Mouse (Mus musculus) hindbrain, embryonic 14.5 days (tissue): ENCODE data around the gene Trim50. TPM values are rescaled to one million over a fixed set of nuclear protein-coding genes. Genes with fewer than 3 reads are reported as not detected.
A peak's percentile ranks its signal among the peaks of the same experiment; 100 is the strongest.
"Not testable (repeated sequence)": the region's sequence is repeated elsewhere in the genome, so short reads cannot be mapped to it uniquely, and the experiment has no call there.

Source experiments
- ATAC-seq: fragments of 200-750 bp; cut with Nextera tagmentation; 2 replicates; pipeline ENCODE4 v1.8.0; 2017; ENCODE audit warnings: moderate number of reproducible peaks, mild to moderate bottlenecking, moderate TSS enrichment, moderate library complexity; ENCODE audit not compliant: low FRiP score
- DNase-seq: peaks from one replicate; pipeline ENCODE4 v3.0.0-alpha.2; 2015; ENCODE audit warnings: low spot score
- H3K27ac ChIP-seq: fragments of 300-500 bp; sonication (generic); 2 replicates; pipeline ENCODE4 v1.5.1; 2014; ENCODE audit warnings: mild to moderate bottlenecking, moderate library complexity
- H3K27me3 ChIP-seq: fragments of 300-500 bp; sonication (generic); 2 replicates; pipeline ENCODE4 v1.6.1; 2014; ENCODE audit warnings: mild to moderate bottlenecking, low read length, mixed read lengths; ENCODE audit not compliant: control insufficient read depth, insufficient read depth
- H3K36me3 ChIP-seq: fragments of 300-500 bp; sonication (generic); replicated peaks from 2 replicates; pipeline ENCODE4 v1.6.1; 2014; ENCODE audit not compliant: control insufficient read depth, insufficient read depth
- H3K4me1 ChIP-seq: fragments of 300-500 bp; sonication (generic); replicated peaks from 2 replicates; pipeline ENCODE4 v1.6.1; 2014; ENCODE audit warnings: antibody characterized with exemption, low read length, mixed read lengths; ENCODE audit not compliant: control insufficient read depth, insufficient read depth
- H3K4me2 ChIP-seq: fragments of 300-500 bp; sonication (generic); replicated peaks from 2 replicates; pipeline ENCODE4 v1.6.1; 2014; ENCODE audit warnings: mild to moderate bottlenecking, moderate library complexity
- H3K4me3 ChIP-seq: fragments of 300-500 bp; sonication (generic); replicated peaks from 2 replicates; pipeline ENCODE4 v1.5.1; 2014; ENCODE audit warnings: mild to moderate bottlenecking, low read length
- H3K9ac ChIP-seq: fragments of 300-500 bp; sonication (generic); 2 replicates; pipeline ENCODE4 v1.6.1; 2014
- H3K9me3 ChIP-seq: fragments of 300-500 bp; sonication (generic); 2 replicates; pipeline ENCODE4 v1.6.1; 2016; ENCODE audit warnings: low read length; ENCODE audit not compliant: control insufficient read depth
- WGBS: fragments of 180-500 bp; shearing (Covaris S2); extraction: QIAGEN DNeasy Blood & Tissue Kit; methylation state at CpG from one replicate; pipeline ENCODE4 v1.1.7; 2014; 5-methylcytosine and 5-hydroxymethylcytosine counted together
- polyA plus RNA-seq: library from polyadenylated mRNA; unstranded; fragments of >200 nt; fragmentation: Nextera tagmentation; extraction: Ambion mirVana; gene quantifications from 2 replicates; pipeline ENCODE4 v1.2.1, GENCODE M21; 2014

Gene Trim50
- polyA plus RNA-seq, 1 experiment from 2014 or later: not detected

DNA sequence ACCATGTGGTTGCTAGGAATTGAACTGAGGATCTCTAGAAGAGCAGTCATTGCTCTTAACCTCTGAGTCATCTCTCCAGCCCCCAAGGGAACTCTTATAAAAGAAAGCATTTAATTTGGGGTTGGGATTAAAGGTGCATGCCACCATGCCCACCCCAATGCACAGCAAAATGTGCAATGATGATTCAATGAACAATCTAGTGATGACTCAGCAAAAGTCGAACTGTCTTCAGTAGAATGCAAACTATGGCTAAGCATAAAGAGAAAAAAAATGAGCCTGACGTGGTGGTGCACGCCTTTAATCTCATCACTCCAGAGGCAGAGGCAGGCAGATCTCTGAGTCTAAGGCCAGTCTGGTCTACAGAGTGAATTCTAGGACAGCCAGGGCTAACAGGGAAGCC is 9.5 kb downstream of the Trim50 start:
- Histone ChIP-seq H3K27me3 (no peaks in the 10 kb centered on the region), H3K4me2 (no peak overlapping the region), H3K27ac (no peak overlapping the region), H3K9ac (no peak overlapping the region), H3K9me3 (no peaks in the 10 kb centered on the region), H3K36me3 (no peaks in the 10 kb centered on the region), H3K4me3 (no peak overlapping the region), H3K4me1 (no peaks in the 10 kb centered on the region)
- no peak for ATAC-seq
- 90% methylated on average over 3 of the region's 3 CpGs for WGBS
- DNase-seq: no peak

DNA sequence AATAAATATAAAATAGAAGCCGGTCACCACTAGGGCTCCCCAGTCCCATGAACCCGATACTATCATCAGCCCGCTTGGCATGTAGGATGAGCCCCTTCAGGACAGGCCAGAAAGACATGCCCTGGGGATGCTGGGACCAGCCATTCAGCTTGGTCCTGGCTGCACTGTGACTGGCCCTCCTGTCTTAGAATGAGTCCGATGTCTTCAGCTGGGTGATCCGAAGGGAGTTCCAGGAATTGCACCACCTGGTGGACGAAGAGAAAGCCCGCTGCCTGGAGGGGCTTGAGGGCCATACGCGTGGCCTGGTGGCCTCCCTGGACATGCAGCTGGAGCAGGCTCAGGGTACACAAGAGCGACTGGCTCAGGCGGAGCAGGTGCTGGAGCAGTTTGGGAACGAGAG is 10.4 kb downstream of the Trim50 start:
- H3K36me3 ChIP-seq: no peaks in the 10 kb centered on the region
- no peak overlapping the region for H3K27ac ChIP-seq
- no peak overlapping the region for H3K4me2 ChIP-seq
- no peaks in the 10 kb centered on the region for H3K4me1 ChIP-seq
- H3K9me3 ChIP-seq: no peaks in the 10 kb centered on the region
- H3K27me3 ChIP-seq: no peaks in the 10 kb centered on the region
- H3K9ac ChIP-seq: no peak overlapping the region
- no peak overlapping the region for H3K4me3 ChIP-seq
- ATAC-seq (0 out of 2 replicates have a peak, but pooled peaks have one; percentile 27), DNase-seq (peak; percentile 30)
- WGBS: 28% methylated on average over 12 of the region's 12 CpGs

DNA sequence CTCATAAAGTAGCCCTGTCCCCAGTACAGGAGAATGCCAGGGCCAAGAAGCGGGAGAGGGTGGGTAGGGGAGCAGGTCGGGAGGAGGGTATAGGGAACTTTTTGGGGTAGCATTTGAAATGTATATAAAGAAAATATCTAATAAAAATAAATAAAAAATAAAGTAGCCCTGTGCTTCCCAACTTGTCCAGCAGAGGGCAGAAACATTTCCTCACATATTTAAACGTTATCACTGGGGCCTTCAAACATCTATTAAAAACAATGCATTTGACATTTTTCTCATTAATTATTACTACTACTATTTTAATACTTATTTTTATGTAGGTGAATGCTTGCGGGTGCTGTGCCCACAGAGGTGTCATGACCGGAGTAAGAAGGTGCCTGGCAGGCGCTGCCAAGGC is 14.7 kb downstream of the Trim50 start:
- H3K27ac ChIP-seq: no peak overlapping the region
- H3K36me3 ChIP-seq: peaks cover 16% of the 10 kb centered on the region
- ATAC-seq: no peak
- no peak overlapping the region for H3K9ac ChIP-seq
- H3K4me3 ChIP-seq: no peak overlapping the region
- H3K4me1 ChIP-seq: peaks cover 13% of the 10 kb centered on the region
- peak; percentile 64 for DNase-seq
- no peaks in the 10 kb centered on the region for H3K9me3 ChIP-seq
- no peak overlapping the region for H3K4me2 ChIP-seq
- WGBS: 55% methylated on average over 6 of the region's 6 CpGs
- no peaks in the 10 kb centered on the region for H3K27me3 ChIP-seq

DNA sequence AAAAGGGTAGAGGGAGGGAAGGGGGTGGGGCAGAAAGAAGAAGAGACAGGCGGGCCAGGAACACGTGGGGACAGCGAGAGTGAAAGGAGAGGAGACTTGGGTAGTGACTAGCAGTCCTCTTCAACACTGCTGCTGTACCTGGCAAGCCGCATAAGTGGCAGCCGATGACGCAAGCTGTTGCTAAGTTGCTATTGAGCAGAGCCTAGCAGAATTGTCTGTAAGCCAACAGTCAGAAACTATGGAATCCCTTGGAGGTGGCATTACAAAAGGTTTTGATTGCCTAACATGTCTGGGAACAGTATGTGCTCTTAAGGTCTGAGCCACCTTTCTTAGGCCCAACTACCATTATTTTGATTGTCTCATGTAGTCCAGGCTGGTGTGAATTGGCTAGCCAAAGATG is 15.2 kb downstream of the Trim50 start:
- Histone ChIP-seq H3K27ac (no peak overlapping the region), H3K36me3 (peaks cover 20% of the 10 kb centered on the region), H3K4me2 (no peak overlapping the region), H3K9me3 (no peaks in the 10 kb centered on the region), H3K27me3 (no peaks in the 10 kb centered on the region), H3K9ac (no peak overlapping the region), H3K4me3 (no peak overlapping the region), H3K4me1 (peaks cover 13% of the 10 kb centered on the region)
- DNase-seq (no peak), ATAC-seq (no peak)
- WGBS: 83% methylated on average over 6 of the region's 6 CpGs

DNA sequence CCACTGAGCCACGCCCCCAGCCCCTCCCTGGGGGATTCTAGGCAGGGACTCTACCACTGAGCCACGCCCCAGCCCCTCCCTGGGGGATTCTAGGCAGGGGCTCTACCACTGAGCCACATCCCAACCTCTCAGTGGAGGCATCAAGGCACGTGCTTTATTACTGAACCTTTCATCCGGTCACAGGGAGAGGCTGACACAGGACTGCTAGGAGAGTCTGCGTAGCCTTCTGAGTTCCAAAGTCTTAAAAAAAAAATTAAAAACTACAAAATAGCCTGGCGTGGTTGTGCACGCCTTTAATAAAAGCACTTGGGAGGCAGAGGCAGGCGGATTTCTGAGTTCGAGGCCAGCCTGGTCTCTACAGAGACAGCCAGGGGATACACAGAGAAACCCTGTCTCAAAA is 16.1 kb downstream of the Trim50 start:
- peak overlapping the region; percentile 96 for H3K4me3 ChIP-seq
- H3K9me3 ChIP-seq, DNase-seq, H3K27me3 ChIP-seq: not testable (repeated sequence)
- peak overlapping the region; percentile 79 for H3K4me2 ChIP-seq
- peak overlapping the region; percentile 91 for H3K9ac ChIP-seq
- H3K4me1 ChIP-seq: peaks cover 13% of the 10 kb centered on the region
- H3K36me3 ChIP-seq: peaks cover 29% of the 10 kb centered on the region
- whole genome bisulfite sequencing: 58% methylated on average over 9 of the region's 9 CpGs
- 0 out of 2 replicates have a peak, but pooled peaks have one; percentile 35 for ATAC-seq
- peak overlapping the region; percentile 83 for H3K27ac ChIP-seq

DNA sequence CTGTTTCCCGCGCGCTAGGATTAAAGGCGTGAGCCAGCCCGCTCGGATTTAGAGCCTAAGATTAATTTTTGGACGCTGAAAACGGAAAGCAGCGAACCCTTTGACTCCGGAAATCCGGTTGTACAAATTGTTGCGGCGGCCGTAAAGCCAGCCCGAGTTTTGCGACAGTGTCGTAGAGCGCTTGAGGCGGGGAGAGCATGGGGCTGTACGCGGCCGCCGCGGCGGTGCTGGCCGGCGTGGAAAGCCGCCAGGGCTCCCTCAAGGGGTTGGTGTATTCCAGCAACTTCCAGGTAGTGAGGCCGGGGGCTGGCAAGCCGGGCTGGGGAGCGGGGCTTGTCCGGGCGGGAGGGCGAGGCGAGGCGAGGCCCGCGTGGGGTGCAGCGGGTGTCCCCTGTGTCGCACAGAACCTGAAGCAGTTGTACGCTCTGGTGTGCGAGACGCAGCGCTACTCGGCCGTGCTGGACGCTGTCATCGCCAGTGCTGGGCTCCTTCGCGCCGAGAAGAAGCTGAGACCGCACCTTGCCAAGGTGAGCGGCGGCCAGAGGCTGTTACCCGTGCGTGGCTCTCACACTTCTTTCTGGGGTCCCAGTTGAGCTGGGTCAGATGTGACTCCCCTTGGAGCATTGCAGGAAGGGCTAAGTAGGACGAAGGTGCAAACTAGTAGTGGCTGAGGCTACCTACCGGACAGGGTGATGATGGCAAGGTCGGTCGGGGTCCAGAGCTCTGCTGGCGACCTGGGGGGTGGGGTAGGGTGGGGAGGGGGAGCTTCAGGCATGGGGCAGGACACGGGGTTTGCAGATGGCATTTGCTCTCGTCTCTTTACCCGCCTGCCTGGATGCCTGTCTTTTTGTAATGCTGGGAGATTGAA is 16.9 kb downstream of the Trim50 start, which contains the start of gene Nsun5:
TSS of gene Nsun5 (plus strand) at position 167 of the 868 bp plus-strand sequence.
- H3K9me3 ChIP-seq: no peaks in the 10 kb centered on the region
- ATAC-seq (peak; percentile 78), DNase-seq (peak; percentile 100)
- no peaks in the 10 kb centered on the region for H3K27me3 ChIP-seq
- peak within 1 kb of the TSS; percentile 91 for H3K9ac ChIP-seq
- H3K27ac ChIP-seq: peak within 1 kb of the TSS; percentile 83
- H3K4me1 ChIP-seq: peaks cover 13% of the 10 kb centered on the region
- peak within 1 kb of the TSS; percentile 96 for H3K4me3 ChIP-seq
- under 1% methylated on average over 64 of the region's 64 CpGs for WGBS
- H3K4me2 ChIP-seq: peak within 1 kb of the TSS; percentile 79
- peaks cover 37% of the 10 kb centered on the region for H3K36me3 ChIP-seq

DNA sequence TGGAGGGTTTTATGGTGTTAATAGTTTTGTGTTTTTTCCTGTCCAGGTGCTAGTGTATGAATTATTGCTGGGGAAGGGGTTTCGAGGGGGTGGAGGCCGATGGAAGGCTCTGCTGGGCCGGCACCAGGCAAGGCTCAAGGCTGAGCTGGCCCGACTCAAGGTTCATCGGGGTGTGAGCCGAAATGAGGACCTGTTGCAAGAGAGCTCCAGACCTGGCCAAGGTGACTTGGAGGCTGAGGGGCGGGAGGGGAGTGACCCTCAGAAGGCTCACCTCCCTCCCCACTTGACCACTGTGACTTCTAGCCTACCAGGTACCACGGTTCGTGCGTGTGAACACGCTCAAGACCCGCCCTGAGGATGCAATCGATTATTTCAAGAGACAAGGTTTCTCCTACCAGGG is 18.1 kb downstream of the Trim50 start:
- H3K4me3 ChIP-seq: no peak overlapping the region
- peaks cover 13% of the 10 kb centered on the region for H3K4me1 ChIP-seq
- H3K4me2 ChIP-seq: no peak overlapping the region
- no peaks in the 10 kb centered on the region for H3K27me3 ChIP-seq
- peaks cover 49% of the 10 kb centered on the region for H3K36me3 ChIP-seq
- DNase-seq (no peak), ATAC-seq (no peak)
- 96% methylated on average over 13 of the region's 13 CpGs for WGBS
- H3K9ac ChIP-seq: no peak overlapping the region
- no peaks in the 10 kb centered on the region for H3K9me3 ChIP-seq
- no peak overlapping the region for H3K27ac ChIP-seq

DNA sequence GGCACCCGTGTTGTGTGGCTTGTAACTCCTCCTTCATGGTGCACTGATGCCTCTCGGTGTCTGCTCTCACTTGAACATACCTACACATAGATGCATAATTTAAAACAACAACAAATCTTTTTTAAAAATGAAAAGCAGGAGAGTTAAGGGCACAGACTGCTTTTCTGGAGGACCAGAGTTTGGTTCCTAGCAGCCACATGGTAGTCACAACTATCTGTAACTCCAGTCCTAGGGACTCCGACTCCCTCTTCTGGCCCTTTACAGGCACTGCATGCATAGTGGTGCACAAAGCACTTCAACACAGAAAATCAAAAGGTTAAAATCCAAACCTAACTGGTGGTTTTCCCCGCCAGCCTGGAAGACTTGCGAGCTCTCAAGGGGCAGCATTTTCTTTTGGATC is 20.5 kb downstream of the Trim50 start:
- Histone ChIP-seq H3K4me3 (no peak overlapping the region), H3K27me3 (no peaks in the 10 kb centered on the region), H3K4me2 (no peak overlapping the region), H3K9me3 (no peaks in the 10 kb centered on the region), H3K27ac (no peak overlapping the region), H3K9ac (no peak overlapping the region), H3K4me1 (peaks cover 13% of the 10 kb centered on the region), H3K36me3 (peaks cover 73% of the 10 kb centered on the region)
- ATAC-seq (no peak), DNase-seq (no peak)
- 94% methylated on average over 5 of the region's 5 CpGs for WGBS

DNA sequence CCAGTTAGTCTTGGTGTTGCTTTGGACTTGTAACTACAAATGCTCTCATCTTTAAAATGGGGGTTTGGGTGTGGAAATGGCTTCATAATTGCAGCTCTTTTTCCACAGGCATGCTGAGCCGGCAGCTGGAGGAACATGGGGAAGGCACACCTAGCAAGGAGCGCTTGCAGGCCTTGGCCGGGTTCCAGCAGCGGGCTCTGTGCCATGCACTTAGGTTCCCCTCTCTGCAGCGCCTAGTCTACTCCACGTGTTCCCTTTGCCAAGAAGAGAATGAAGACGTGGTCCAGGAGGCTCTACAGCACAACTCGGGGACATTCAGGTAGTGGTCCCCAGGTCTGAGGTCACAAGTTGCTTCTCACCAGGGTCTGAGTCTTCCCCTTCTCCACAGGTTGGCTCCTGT is 22.1 kb downstream of the Trim50 start:
- Histone ChIP-seq H3K4me1 (peaks cover 7% of the 10 kb centered on the region), H3K4me2 (no peak overlapping the region), H3K36me3 (peaks cover 89% of the 10 kb centered on the region), H3K9ac (no peak overlapping the region), H3K27ac (no peak overlapping the region), H3K4me3 (no peak overlapping the region), H3K27me3 (no peaks in the 10 kb centered on the region), H3K9me3 (no peaks in the 10 kb centered on the region)
- 69% methylated on average over 8 of the region's 8 CpGs for WGBS
- DNase-seq (no peak), ATAC-seq (no peak)
